Comparison of ENCODE assay signal across 8 mouse cellular contexts in the genomic region with DNA sequence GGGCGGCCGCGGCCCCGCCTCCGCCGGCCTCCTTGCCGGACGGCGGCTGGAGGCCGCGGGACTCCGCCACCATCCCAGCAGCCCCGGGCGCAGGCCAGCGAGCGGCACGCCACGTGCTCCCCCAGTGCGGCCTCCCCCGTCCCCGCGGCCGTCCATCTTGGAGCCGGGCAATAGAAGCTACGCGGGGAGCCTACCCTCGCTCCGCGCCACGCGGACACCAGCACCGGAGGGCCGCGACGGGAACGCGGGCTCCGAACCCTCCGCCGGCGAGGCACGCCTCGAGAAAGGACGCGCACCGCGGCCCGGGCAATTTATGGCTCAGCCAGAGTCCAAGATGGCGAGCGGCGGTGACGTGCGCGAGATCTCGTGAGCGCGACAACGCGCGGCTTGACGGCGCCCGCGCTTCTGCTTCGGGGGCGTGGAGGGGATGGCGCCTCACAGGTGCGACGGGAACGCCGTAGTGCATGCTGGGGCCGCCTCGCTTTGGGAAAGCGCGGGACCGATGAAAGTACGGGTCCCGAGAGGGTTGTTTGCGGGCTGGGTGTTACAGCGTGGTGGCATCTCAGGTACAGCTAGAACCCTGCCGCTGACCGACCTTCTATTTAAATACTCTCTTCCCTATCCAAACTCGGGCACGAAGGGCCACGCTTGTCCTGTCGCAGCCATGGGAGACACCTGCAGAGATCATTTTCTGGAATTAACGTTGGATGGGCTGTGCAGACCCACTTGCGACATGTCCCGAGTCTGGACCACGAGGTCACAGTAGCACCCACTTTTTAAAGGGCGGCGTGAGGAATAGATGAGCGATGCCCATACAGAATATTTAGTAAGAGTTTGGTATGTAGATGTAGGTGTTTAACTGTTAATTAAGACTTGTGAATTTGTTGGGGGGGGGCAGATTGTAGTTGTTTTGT. TPM values are rescaled to one million over a fixed set of nuclear protein-coding genes. Genes with fewer than 3 reads are reported as not detected.
DNase-seq lines count a peak whose midpoint lies in the region; ATAC-seq lines count a peak whose summit lies in the region.

A gene (plus strand): TSS at position 157 of the 914 bp plus-strand sequence.
A gene (minus strand): TSS at position 400 of the 914 bp plus-strand sequence.

- peak within 1 kb of the TSS; percentile 95 for H3K9ac ChIP-seq in heart, embryonic 15.5 days
- H3K9ac ChIP-seq in liver, embryonic 15.5 days, result peak within 1 kb of the TSS; percentile 97
- peak within 1 kb of the TSS; percentile 97 for H3K9ac ChIP-seq in neural tube, embryonic 12.5 days

- peaks cover 69% of the 10 kb centered on the region for H3K4me1 ChIP-seq in forebrain, embryonic 10.5 days
- peaks cover 39% of the 10 kb centered on the region for H3K4me1 ChIP-seq in heart, embryonic 15.5 days (replicated peaks)
- H3K4me1 ChIP-seq in liver, embryonic 15.5 days (replicated peaks), result peaks cover 77% of the 10 kb centered on the region
- peaks cover 14% of the 10 kb centered on the region for H3K4me1 ChIP-seq in neural tube, embryonic 12.5 days

- H3K4me3 ChIP-seq in forebrain, embryonic 10.5 days, result peak within 1 kb of the TSS; percentile 84
- peak within 1 kb of the TSS; percentile 89 for H3K4me3 ChIP-seq in heart, embryonic 15.5 days
- peak within 1 kb of the TSS; percentile 94 for H3K4me3 ChIP-seq in liver, embryonic 15.5 days (replicated peaks)
- peak within 1 kb of the TSS; percentile 84 for H3K4me3 ChIP-seq in neural tube, embryonic 12.5 days

- under 1% methylated on average over 93 of the region's 93 CpGs for WGBS in forebrain, embryonic 10.5 days
- WGBS in heart, embryonic 15.5 days, result under 1% methylated on average over 83 of the region's 93 CpGs
- under 1% methylated on average over 93 of the region's 93 CpGs for WGBS in liver, embryonic 15.5 days (ENCODE audit: insufficient replicate concordance)
- WGBS in neural tube, embryonic 12.5 days, result under 1% methylated on average over 83 of the region's 93 CpGs

- H3K36me3 ChIP-seq in forebrain, embryonic 10.5 days (replicated peaks), result peaks cover 54% of the 10 kb centered on the region
- 0 out of 2 replicates have a peak, but pooled peaks cover 3% of the 10 kb centered on the region for H3K36me3 ChIP-seq in heart, embryonic 15.5 days
- H3K36me3 ChIP-seq in liver, embryonic 15.5 days (replicated peaks), result peaks cover 26% of the 10 kb centered on the region
- no peaks in the 10 kb centered on the region; the same call in 1 of the 2 replicates for H3K36me3 ChIP-seq in neural tube, embryonic 12.5 days

- H3K4me2 ChIP-seq in heart, embryonic 15.5 days, result peak within 1 kb of the TSS; percentile 84
- peak within 1 kb of the TSS; percentile 78 for H3K4me2 ChIP-seq in liver, embryonic 15.5 days
- peak within 1 kb of the TSS; percentile 62 for H3K4me2 ChIP-seq in neural tube, embryonic 12.5 days (replicated peaks)

- H3K9me3 ChIP-seq in forebrain, embryonic 10.5 days, result no peaks in the 10 kb centered on the region
- no peaks in the 10 kb centered on the region for H3K9me3 ChIP-seq in heart, embryonic 15.5 days (replicated peaks)
- H3K9me3 ChIP-seq in liver, embryonic 15.5 days (replicated peaks), result no peaks in the 10 kb centered on the region
- H3K9me3 ChIP-seq in neural tube, embryonic 12.5 days, result no peaks in the 10 kb centered on the region

- peak; percentile 81 for DNase-seq in c-Kit-negative CD71-positive TER-119-positive erythroid progenitor cells, embryonic 14.5 days (ENCODE audit: low read depth, low spot score)
- DNase-seq in forebrain, embryonic 10.5 days (ENCODE audit: extremely low spot score, low spot score), result peak; percentile 95
- peak; percentile 91 to 96 for DNase-seq in kidney, postnatal 25 days
- peak; percentile 93 for DNase-seq in telencephalon, adult 2 months (ENCODE audit: low read depth, low spot score)

- H3K27me3 ChIP-seq in forebrain, embryonic 10.5 days (ENCODE audit: poor library complexity, severe bottlenecking), result no peaks in the 10 kb centered on the region
- H3K27me3 ChIP-seq in heart, embryonic 15.5 days, result no peaks in the 10 kb centered on the region
- H3K27me3 ChIP-seq in liver, embryonic 15.5 days, result no peaks in the 10 kb centered on the region
- no peaks in the 10 kb centered on the region for H3K27me3 ChIP-seq in neural tube, embryonic 12.5 days (replicated peaks)

- peak within 1 kb of the TSS; percentile 99 for H3K27ac ChIP-seq in forebrain, embryonic 10.5 days
- H3K27ac ChIP-seq in heart, embryonic 15.5 days, result peak within 1 kb of the TSS; percentile 96
- H3K27ac ChIP-seq in liver, embryonic 15.5 days (replicated peaks), result peak within 1 kb of the TSS; percentile 97
- peak within 1 kb of the TSS; percentile 74 for H3K27ac ChIP-seq in neural tube, embryonic 12.5 days

- peak; percentile 83 for ATAC-seq in CD4-positive, CD25-positive, alpha-beta regulatory T cell, adult 4 months
- ATAC-seq in heart, embryonic 15.5 days (replicated peaks; ENCODE audit: insufficient number of reproducible peaks, insufficient read depth, low FRiP score, low read depth), result peak; percentile 97
- peak; percentile 92 for ATAC-seq in liver, embryonic 15.5 days (ENCODE audit: insufficient read depth)
- peak; percentile 96 for ATAC-seq in neural tube, embryonic 12.5 days (ENCODE audit: low FRiP score, low read depth)

RNA-seq across cellular contexts. Expression of the first gene that starts in this region (rescaled TPM):
- polyA plus RNA-seq in CD4-positive, CD25-positive, alpha-beta regulatory T cell, adult 4 months (2017; shearing (Covaris generic)), result 10 to 100 TPM in 1 of 2 experiments, 1 to 10 TPM in 1; 7.7 to 13.6 TPM
- polyA plus RNA-seq in forebrain, embryonic 10.5 days (2016; fragmentation: Nextera tagmentation; extraction: Ambion mirVana), result 27.1 and 28.0 TPM in 2 replicates
- polyA plus RNA-seq in heart, embryonic 15.5 days (2015; fragmentation: Nextera tagmentation; extraction: Ambion mirVana), result 22.0 TPM in 2 replicates
- 9.8 and 10.5 TPM in 2 replicates for polyA plus RNA-seq in liver, embryonic 15.5 days (2015; fragmentation: Nextera tagmentation; extraction: Ambion mirVana)
- 12.9 and 14.6 TPM in 2 replicates for polyA plus RNA-seq in neural tube, embryonic 12.5 days (2016; fragmentation: Nextera tagmentation; extraction: Ambion mirVana)

RNA-seq across cellular contexts. Expression of the second gene that starts in this region (rescaled TPM):
- polyA plus RNA-seq in CD4-positive, CD25-positive, alpha-beta regulatory T cell, adult 4 months (2017; shearing (Covaris generic)), result 10 to 100 TPM; 57.7 to 79.5 TPM
- polyA plus RNA-seq in forebrain, embryonic 10.5 days (2016; fragmentation: Nextera tagmentation; extraction: Ambion mirVana), result 132 and 133 TPM in 2 replicates
- polyA plus RNA-seq in heart, embryonic 15.5 days (2015; fragmentation: Nextera tagmentation; extraction: Ambion mirVana), result 78.9 and 87.9 TPM in 2 replicates
- 55.7 and 59.4 TPM in 2 replicates for polyA plus RNA-seq in liver, embryonic 15.5 days (2015; fragmentation: Nextera tagmentation; extraction: Ambion mirVana)
- polyA plus RNA-seq in neural tube, embryonic 12.5 days (2016; fragmentation: Nextera tagmentation; extraction: Ambion mirVana), result 87.2 and 88.9 TPM in 2 replicates

Comparison
In these comparisons a context has a peak if more than half of its experiments do, and no peak if none do; other contexts are left out.
1. Peak in every context shown above with its lines: DNase-seq, ATAC-seq, H3K4me3 ChIP-seq and H3K27ac ChIP-seq.